Mouse (Mus musculus): ENCODE results near the gene Nfe2l2. TPM values are rescaled to one million over a fixed set of nuclear protein-coding genes. Genes with fewer than 3 reads are reported as not detected.

Gene Nfe2l2
- polyA plus RNA-seq, 1 experiment from 2014 or later = 36.2 TPM

DNA sequence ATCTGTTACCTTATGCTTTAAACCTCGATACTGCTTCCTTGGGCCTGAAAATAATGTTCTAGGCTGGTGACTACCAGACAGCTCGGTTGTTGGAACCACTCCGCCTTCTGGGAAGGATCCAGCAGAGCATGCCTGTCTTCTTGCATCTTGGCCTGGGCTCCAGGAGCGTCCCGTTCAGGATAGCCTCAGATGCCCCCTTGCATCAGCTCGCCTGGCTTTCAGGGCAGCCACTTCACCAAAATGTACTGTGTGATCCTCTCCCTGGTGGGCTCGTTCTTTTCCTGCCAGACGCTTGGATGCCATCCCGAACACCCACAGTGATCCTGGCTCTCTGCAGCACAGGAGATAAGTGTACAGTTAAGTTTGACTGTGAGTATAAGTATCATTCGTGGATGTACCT, 25.6 kb upstream of the Nfe2l2 start:
- Histone ChIP-seq H3K4me1 (no peaks in the 10 kb centered on the region), H3K4me2 (replicated peaks) (no peak overlapping the region), H3K4me3 (no peak overlapping the region), H3K36me3 (no peaks in the 10 kb centered on the region), H3K27me3 (no peaks in the 10 kb centered on the region), H3K27ac (no peak overlapping the region), H3K9me3 (no peaks in the 10 kb centered on the region), H3K9ac (no peak overlapping the region)
- 86% methylated on average over 10 of the region's 10 CpGs for WGBS
- ATAC-seq (ENCODE audit: insufficient number of reproducible peaks, insufficient read depth, low FRiP score, low TSS enrichment) = no peak

DNA sequence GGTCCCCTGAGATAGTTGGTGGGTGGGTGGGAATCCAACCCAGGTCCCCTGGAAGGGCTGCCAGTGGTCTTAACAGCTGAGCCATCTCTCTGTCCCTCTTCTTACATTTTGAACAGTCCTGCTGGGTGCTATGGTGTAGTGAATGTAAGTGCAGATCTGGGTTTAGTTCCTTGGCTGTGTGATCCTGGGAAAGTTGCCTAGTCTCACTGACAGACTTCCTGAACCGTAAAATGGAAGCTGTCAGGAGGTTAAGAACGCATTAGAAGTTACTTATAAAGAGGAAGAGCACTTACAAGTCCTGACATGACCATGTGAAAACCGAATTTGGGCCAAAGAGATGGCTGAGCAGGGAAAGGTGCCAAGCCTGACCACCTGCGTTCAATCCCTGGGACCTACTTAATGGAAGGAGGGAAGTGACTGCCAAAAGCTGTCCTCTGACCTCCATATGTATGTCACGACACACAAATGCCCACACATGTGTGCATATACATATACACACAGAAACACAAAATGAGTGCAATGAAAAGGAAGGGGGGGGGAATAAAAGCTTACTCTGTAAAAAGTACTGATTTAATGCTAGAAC, 20.5 kb upstream of the Nfe2l2 start:
- Histone ChIP-seq H3K4me3 (no peak overlapping the region), H3K4me1 (no peaks in the 10 kb centered on the region), H3K9ac (no peak overlapping the region), H3K36me3 (no peaks in the 10 kb centered on the region), H3K4me2 (replicated peaks) (no peak overlapping the region), H3K27ac (no peak overlapping the region), H3K9me3 (no peaks in the 10 kb centered on the region), H3K27me3 (no peaks in the 10 kb centered on the region)
- no peak for ATAC-seq (ENCODE audit: insufficient number of reproducible peaks, insufficient read depth, low FRiP score, low TSS enrichment)
- 72% methylated on average over 5 of the region's 5 CpGs for WGBS

DNA sequence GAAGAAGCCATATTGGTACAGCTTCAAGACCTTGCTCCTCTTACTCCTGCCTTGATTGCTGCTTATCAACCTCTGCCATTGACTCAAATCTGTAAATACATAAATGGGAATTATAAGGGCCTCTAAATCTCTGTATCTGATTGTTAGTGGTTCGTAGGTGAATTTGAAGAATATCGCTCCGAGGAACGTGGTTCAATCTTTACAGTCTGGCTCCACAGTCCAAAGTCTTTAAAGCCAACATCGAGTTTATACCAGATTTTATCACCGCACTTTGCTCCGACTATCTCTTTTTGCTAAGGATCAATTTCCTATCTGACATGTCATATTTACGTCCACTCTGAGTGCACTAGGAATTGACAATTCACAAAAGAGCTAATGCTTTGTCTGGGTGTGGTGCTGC, 19.0 kb upstream of the Nfe2l2 start:
- H3K36me3 ChIP-seq = no peaks in the 10 kb centered on the region
- no peak for ATAC-seq (ENCODE audit: insufficient number of reproducible peaks, insufficient read depth, low FRiP score, low TSS enrichment)
- 91% methylated on average over 8 of the region's 8 CpGs for WGBS

DNA sequence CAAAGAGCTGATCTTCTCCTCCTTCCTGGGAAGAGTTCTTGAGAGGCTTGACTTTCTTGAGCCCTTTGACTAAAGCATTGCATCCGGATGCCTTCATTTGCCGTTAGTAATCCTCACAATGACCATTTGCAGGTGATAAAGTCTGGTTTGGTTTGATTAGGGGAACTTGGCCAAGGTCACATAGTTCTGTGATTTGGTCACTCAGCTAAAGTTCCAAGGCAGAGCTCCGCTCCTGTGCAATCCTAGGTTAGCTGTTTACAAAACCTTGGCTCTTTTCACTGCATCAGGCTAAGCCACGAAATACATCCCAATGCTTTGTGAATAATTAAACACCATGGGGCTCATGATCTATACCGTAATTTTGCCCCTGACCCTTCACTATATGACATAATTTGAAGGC, 18.5 kb upstream of the Nfe2l2 start:
- Histone ChIP-seq H3K4me2 (replicated peaks) (no peak overlapping the region), H3K9ac (no peak overlapping the region), H3K27ac (no peak overlapping the region), H3K27me3 (no peaks in the 10 kb centered on the region), H3K36me3 (no peaks in the 10 kb centered on the region), H3K4me3 (no peak overlapping the region), H3K9me3 (no peaks in the 10 kb centered on the region), H3K4me1 (no peaks in the 10 kb centered on the region)
- 84% methylated on average over 5 of the region's 5 CpGs for WGBS
- ATAC-seq (ENCODE audit: insufficient number of reproducible peaks, insufficient read depth, low FRiP score, low TSS enrichment) = no peak

More for the DNA sequence above, 19.0 kb upstream of the Nfe2l2 start:
- no peak overlapping the region for H3K4me3 ChIP-seq
- no peaks in the 10 kb centered on the region for H3K27me3 ChIP-seq
- H3K9ac ChIP-seq = no peak overlapping the region
- H3K4me2 ChIP-seq (replicated peaks) = no peak overlapping the region
- H3K9me3 ChIP-seq = no peaks in the 10 kb centered on the region
- no peak overlapping the region for H3K27ac ChIP-seq
- H3K4me1 ChIP-seq = no peaks in the 10 kb centered on the region

DNA sequence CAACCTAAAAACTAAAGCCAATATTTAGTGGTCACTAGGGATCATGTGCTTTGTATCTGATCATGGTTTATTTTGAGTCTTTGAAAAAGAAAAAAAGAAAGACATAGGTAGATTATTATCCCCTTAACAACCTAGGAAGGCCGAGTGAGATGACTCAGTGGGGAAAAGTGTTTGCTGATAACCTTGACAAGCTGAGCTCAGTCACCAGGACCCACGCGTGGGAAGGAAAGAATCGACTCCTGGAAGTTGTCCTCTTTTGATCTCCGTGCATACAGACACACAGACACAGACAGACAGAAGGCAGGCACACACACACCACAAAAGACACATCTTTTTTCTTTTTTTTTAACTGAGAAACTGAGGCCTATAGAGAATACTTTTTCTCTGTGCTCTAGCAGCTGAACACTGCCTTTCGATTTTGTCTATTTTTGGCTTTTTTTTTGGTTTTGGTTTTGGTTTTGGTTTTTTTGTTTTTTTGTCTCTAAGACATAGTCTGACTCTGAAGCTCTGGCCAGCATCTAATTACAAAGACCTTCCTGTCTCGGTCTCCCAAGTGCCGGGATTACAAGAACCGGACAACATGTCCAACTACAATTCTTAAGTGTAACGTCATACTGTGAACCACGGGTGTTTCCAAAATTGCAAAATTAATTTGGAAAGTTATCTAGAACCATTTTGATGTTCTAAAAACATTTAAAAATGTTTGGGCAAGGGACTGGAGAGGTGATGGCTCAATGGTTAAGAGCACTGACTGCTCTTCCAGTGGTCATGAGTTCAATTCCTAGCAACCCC, 16.0 kb upstream of the Nfe2l2 start:
- no peaks in the 10 kb centered on the region for H3K27me3 ChIP-seq
- H3K9me3 ChIP-seq = no peaks in the 10 kb centered on the region
- no peak overlapping the region for H3K4me2 ChIP-seq (replicated peaks)
- H3K9ac ChIP-seq = no peak overlapping the region
- 77% methylated on average over 11 of the region's 11 CpGs for WGBS
- ATAC-seq (ENCODE audit: insufficient number of reproducible peaks, insufficient read depth, low FRiP score, low TSS enrichment) = no peak
- H3K4me3 ChIP-seq = no peak overlapping the region
- no peaks in the 10 kb centered on the region for H3K36me3 ChIP-seq
- H3K27ac ChIP-seq = no peak overlapping the region
- peaks cover 4% of the 10 kb centered on the region; the same call in 1 of the 2 replicates for H3K4me1 ChIP-seq

DNA sequence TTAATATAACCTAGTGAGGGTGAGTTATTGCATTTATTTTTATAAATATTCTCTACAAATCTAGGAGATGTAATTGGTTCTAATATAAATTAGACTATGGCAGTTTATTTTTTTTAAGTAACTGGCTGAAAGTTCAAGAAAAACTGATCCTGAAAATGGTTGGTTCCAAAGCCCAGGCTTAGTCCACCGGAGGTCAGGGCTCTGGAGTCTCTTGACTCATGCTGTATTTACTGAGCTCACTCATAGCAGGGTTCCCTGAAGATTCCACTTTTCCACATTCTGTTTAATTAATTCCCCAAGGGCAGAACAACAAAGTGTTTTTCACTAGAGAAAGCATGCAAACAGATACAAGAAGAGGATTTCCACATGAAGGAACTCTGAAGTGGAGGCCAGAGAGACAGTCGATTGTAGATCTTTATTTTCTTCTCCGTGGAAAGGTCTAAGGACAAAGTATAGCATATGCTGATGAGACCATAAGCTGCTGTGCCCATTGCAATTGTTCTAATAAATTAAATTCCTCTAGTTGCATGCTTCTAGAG, 15.0 kb upstream of the Nfe2l2 start:
- no peak overlapping the region for H3K27ac ChIP-seq
- H3K4me2 ChIP-seq (replicated peaks) = no peak overlapping the region
- H3K9me3 ChIP-seq = no peaks in the 10 kb centered on the region
- H3K4me1 ChIP-seq = peaks cover 4% of the 10 kb centered on the region; the same call in 1 of the 2 replicates
- no peak for ATAC-seq (ENCODE audit: insufficient number of reproducible peaks, insufficient read depth, low FRiP score, low TSS enrichment)
- H3K27me3 ChIP-seq = no peaks in the 10 kb centered on the region
- no peak overlapping the region for H3K9ac ChIP-seq
- 79% methylated on average over 3 of the region's 3 CpGs for WGBS
- H3K36me3 ChIP-seq = no peaks in the 10 kb centered on the region
- no peak overlapping the region for H3K4me3 ChIP-seq

DNA sequence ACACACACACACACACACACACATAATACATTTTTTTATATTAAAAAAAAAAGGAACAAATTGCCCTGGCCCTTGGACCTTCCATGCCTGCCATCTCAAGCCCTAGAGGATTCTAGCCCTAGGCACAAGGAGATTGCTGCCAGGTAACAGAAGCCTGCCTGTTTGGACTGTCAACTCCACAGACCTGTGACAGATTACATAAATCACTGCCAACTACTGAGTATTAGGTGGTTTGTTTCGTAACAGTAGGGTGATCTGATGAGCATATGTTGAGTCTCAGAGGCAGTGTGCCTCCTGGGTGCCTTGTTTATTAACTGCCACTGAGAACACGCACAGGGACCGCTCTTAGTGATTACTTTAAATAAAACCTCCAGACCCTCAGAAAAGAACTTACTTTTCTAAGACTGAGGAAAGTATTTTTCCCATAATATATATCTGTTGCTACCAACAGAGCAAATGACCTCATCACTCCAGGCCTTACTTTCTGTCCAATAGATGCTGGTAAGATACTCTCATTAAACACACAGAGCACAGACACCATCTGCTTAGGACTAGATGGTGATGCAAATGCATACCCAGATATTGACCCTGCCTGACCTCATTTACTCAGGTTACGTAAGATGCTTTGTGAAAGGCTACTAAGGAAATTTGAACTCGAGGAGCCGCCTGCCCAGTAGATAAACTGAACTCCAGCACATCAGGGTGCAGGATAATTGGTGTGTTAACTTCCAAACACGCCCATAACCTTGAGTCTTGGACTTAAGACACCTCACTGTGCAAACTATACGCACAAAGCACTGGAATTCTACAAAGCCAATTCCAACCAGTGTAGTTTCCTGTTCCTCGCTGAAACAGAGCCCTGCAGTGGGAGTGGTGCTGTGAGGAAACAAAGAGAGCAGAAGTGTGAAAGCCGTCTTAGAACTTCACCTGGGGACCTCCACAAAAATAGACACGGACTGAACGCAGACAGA, 11.9 kb upstream of the Nfe2l2 start:
- ATAC-seq (ENCODE audit: insufficient number of reproducible peaks, insufficient read depth, low FRiP score, low TSS enrichment) = no peak
- no peak overlapping the region for H3K27ac ChIP-seq
- 50% methylated on average over 12 of the region's 12 CpGs for WGBS

DNA sequence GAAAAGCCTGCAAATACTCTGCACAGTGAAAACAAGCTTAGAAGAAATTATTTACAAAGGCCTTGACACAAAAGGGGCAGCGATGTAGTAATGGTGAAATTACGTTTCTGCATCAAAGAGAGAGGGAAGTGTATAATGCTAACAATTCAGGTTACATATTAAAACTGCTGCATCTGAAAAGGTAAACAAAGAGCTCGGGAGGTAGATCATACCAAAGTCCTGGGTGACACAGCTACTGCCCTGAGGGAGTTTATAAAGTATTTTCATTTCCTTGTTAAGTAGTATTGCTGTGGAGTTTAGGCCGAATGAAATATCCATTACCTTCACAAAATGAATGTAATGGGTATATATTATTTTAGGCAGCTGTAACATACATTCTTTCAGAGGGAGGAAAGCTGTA, 10.3 kb upstream of the Nfe2l2 start:
- H3K9ac ChIP-seq = no peak overlapping the region
- H3K4me2 ChIP-seq (replicated peaks) = no peak overlapping the region
- H3K36me3 ChIP-seq = no peaks in the 10 kb centered on the region
- no peak overlapping the region for H3K27ac ChIP-seq
- peaks cover 4% of the 10 kb centered on the region; the same call in 1 of the 2 replicates for H3K4me1 ChIP-seq
- ATAC-seq (ENCODE audit: insufficient number of reproducible peaks, insufficient read depth, low FRiP score, low TSS enrichment) = no peak
- H3K4me3 ChIP-seq = no peak overlapping the region
- H3K27me3 ChIP-seq = no peaks in the 10 kb centered on the region
- H3K9me3 ChIP-seq = no peaks in the 10 kb centered on the region
- 46% methylated on average over 4 of the region's 4 CpGs for WGBS

More for the DNA sequence above, 11.9 kb upstream of the Nfe2l2 start:
- Histone ChIP-seq H3K4me2 (replicated peaks) (no peak overlapping the region), H3K4me1 (peaks cover 4% of the 10 kb centered on the region; the same call in 1 of the 2 replicates), H3K27me3 (no peaks in the 10 kb centered on the region), H3K4me3 (no peak overlapping the region), H3K9ac (no peak overlapping the region), H3K9me3 (no peaks in the 10 kb centered on the region), H3K36me3 (no peaks in the 10 kb centered on the region)

DNA sequence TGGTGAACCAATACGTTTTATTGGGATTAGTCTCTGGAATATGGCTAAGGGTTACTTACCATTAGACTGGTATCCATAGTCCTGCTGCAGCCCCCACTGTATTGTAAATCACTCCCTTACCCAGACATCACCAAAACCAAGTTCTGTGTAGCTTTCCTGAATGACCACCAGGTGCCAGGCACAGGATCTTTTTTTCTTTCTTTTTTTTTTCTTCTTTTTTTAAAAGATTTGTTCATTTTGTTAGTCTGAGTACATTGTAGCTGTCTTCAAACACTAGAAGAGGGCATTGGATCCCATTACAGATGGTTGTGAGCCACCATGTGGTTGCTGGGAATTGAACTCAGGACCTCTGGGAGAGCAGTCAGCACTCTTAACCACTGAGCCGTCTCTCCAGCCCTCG, 8.6 kb upstream of the Nfe2l2 start:
- no peak overlapping the region for H3K4me2 ChIP-seq (replicated peaks)
- no peak overlapping the region for H3K4me3 ChIP-seq
- no peak overlapping the region for H3K9ac ChIP-seq
- H3K4me1 ChIP-seq = peaks cover 4% of the 10 kb centered on the region; the same call in 1 of the 2 replicates
- no peaks in the 10 kb centered on the region for H3K36me3 ChIP-seq
- no peak for ATAC-seq (ENCODE audit: insufficient number of reproducible peaks, insufficient read depth, low FRiP score, low TSS enrichment)
- no peaks in the 10 kb centered on the region for H3K27me3 ChIP-seq
- no peak overlapping the region for H3K27ac ChIP-seq
- 77% methylated on average over 3 of the region's 3 CpGs for WGBS
- H3K9me3 ChIP-seq = no peaks in the 10 kb centered on the region

DNA sequence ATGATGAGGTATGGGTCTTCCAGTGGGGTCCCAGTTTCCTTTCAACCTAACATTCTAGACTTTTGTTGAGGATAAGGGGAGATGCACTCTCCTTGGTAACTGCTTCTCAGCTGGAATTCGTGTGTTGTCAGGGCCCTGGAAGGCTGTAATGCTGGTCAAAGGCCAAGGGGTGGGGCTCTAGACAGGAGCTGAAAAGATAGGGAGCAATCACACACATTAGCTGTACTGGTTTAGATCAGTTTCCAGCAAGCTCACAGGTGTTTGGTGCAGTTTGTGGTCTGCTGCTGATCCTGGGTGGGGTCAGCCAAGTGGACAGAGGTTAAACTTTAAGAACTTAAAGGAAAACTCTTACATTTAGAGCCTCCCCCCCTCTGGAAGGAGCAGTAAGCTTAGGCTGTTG, 3.0 kb upstream of the Nfe2l2 start:
- H3K27ac ChIP-seq = no peak overlapping the region
- H3K9ac ChIP-seq = no peak overlapping the region
- no peaks in the 10 kb centered on the region for H3K36me3 ChIP-seq
- no peak overlapping the region for H3K4me2 ChIP-seq (replicated peaks)
- WGBS = 17% methylated on average over 1 of the region's 1 CpGs
- peaks cover 7% of the 10 kb centered on the region; the same call in 1 of the 2 replicates for H3K4me1 ChIP-seq
- no peak for ATAC-seq (ENCODE audit: insufficient number of reproducible peaks, insufficient read depth, low FRiP score, low TSS enrichment)
- H3K27me3 ChIP-seq = no peaks in the 10 kb centered on the region
- H3K9me3 ChIP-seq = no peaks in the 10 kb centered on the region
- H3K4me3 ChIP-seq = no peak overlapping the region

DNA sequence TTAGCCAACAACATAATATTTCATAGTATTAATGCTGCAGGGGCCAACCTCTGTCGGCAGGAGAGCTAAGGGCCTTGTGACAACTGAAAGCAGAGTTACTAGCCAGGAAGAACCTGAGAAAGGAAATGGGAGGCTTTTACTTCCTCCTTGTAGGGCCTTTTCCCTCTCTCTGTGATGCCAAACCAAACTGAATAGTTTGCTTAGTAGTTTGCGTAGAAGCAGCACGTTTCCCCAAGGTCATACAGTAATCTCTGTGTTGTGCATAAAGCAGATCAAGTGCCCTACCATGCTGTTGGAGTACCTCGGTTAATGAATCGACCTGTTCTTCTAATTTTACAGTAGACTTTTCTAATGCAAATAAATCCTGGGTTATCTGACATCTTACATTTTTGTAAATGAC, 2.0 kb upstream of the Nfe2l2 start:
- Histone ChIP-seq H3K36me3 (no peaks in the 10 kb centered on the region), H3K4me1 (peaks cover 16% of the 10 kb centered on the region), H3K9me3 (no peaks in the 10 kb centered on the region), H3K4me3 (no peak overlapping the region), H3K27ac (no peak overlapping the region), H3K9ac (no peak overlapping the region), H3K27me3 (no peaks in the 10 kb centered on the region), H3K4me2 (replicated peaks) (no peak overlapping the region)
- ATAC-seq (ENCODE audit: insufficient number of reproducible peaks, insufficient read depth, low FRiP score, low TSS enrichment) = no peak
- 75% methylated on average over 5 of the region's 5 CpGs for WGBS
